Mouse (Mus musculus) liver, embryonic 16.5 days (tissue): ENCODE measurements at regions not wholly inside any gene's neighbourhood (a gene's known extent, or its start where the extent isn't known, plus 50 kb on each side); places are given as distances from the start of the nearest gene placed in this dataset.

Experiments used
- ATAC-seq: fragments of 200-750 bp; cut with Nextera tagmentation; 2 replicates; pipeline ENCODE4 v1.8.0; 2017; ENCODE audit warnings: low read depth, mild to moderate bottlenecking, moderate number of reproducible peaks, moderate library complexity
- H3K27ac ChIP-seq: fragments of 300-500 bp; sonication (generic); 2 replicates; pipeline ENCODE4 v1.5.1; 2014; ENCODE audit warnings: mild to moderate bottlenecking, low read length
- H3K27me3 ChIP-seq: fragments of 300-500 bp; sonication (generic); 2 replicates; pipeline ENCODE4 v1.6.1; 2014; ENCODE audit warnings: low read depth, low read length, mixed read lengths; ENCODE audit not compliant: control insufficient read depth, insufficient read depth
- H3K36me3 ChIP-seq: fragments of 300-500 bp; sonication (generic); 2 replicates; pipeline ENCODE4 v1.6.1; 2014; ENCODE audit warnings: mild to moderate bottlenecking; ENCODE audit not compliant: control insufficient read depth, insufficient read depth
- H3K4me1 ChIP-seq: fragments of 300-500 bp; sonication (generic); 2 replicates; pipeline ENCODE4 v1.6.1; 2014; ENCODE audit warnings: low read depth, low read length, mixed read lengths; ENCODE audit not compliant: control insufficient read depth
- H3K4me2 ChIP-seq: fragments of 300-500 bp; sonication (generic); 2 replicates; pipeline ENCODE4 v1.6.1; 2014; ENCODE audit warnings: low read depth, low read length, mixed read lengths
- H3K4me3 ChIP-seq: fragments of 300-500 bp; sonication (generic); 2 replicates; pipeline ENCODE4 v1.5.1; 2014; ENCODE audit warnings: low read depth, mild to moderate bottlenecking, low read length
- H3K9ac ChIP-seq: fragments of 300-500 bp; sonication (generic); 2 replicates; pipeline ENCODE4 v1.6.1; 2014; ENCODE audit warnings: low read depth, low read length
- H3K9me3 ChIP-seq: fragments of 300-500 bp; sonication (generic); replicated peaks from 2 replicates; pipeline ENCODE4 v1.6.1; 2016; ENCODE audit warnings: low read length; ENCODE audit not compliant: control insufficient read depth
- WGBS: fragments of 180-500 bp; shearing (Covaris S2); extraction: QIAGEN DNeasy Blood & Tissue Kit; methylation state at CpG from one replicate; pipeline ENCODE4 v1.1.7; 2014; ENCODE audit not compliant: insufficient replicate concordance; 5-methylcytosine and 5-hydroxymethylcytosine counted together

GRCm38 (mm10) chr14:33865746-33866145 is 57.6 kb upstream of the Gdf10 start:
- Histone ChIP-seq H3K9ac (no peak overlapping the region), H3K27me3 (no peaks in the 10 kb centered on the region), H3K27ac (no peak overlapping the region), H3K9me3 (no peaks in the 10 kb centered on the region), H3K4me1 (no peaks in the 10 kb centered on the region), H3K4me3 (no peak overlapping the region), H3K4me2 (no peak overlapping the region), H3K36me3 (no peaks in the 10 kb centered on the region)
- WGBS = 57% methylated on average over 2 of the region's 2 CpGs
- no peak for ATAC-seq

- H3K4me2 ChIP-seq = no peak overlapping the region
- no peak overlapping the region for H3K9ac ChIP-seq
- no peak overlapping the region for H3K4me3 ChIP-seq
- no peak overlapping the region for H3K27ac ChIP-seq
- ATAC-seq = no peak
- WGBS = 56% methylated on average over 3 of the region's 3 CpGs
- no peaks in the 10 kb centered on the region for H3K27me3 ChIP-seq
- H3K36me3 ChIP-seq = no peaks in the 10 kb centered on the region
- H3K9me3 ChIP-seq = no peaks in the 10 kb centered on the region
- no peaks in the 10 kb centered on the region for H3K4me1 ChIP-seq
Observed at GRCm38 (mm10) chr14:33867674-33868073, 55.7 kb upstream of the Gdf10 start.
